Mouse (Mus musculus) liver, adult 2 months (tissue): ENCODE data around the gene Gm7138.
A peak's percentile ranks its signal among the peaks of the same experiment; 100 is the strongest.

ENCODE experiments used
- CTCF ChIP-seq: fragments of 200-500 bp; IDR thresholded peaks from 2 replicates; pipeline ENCODE4 v1.5.1; 2011; ENCODE audit warnings: low read depth, low read length, control low read depth
- POLR2A ChIP-seq: fragments of 200-500 bp; IDR thresholded peaks from 2 replicates; pipeline ENCODE4 v1.6.1; 2011; ENCODE audit warnings: low read length, control low read depth; ENCODE audit not compliant: insufficient read depth; ENCODE audit errors: extremely low read depth

GRCm38 (mm10) chr10:77815514-77815913 lies 38.8 kb upstream of the Gm7138 start:
- TF ChIP-seq POLR2A, result no peak
- peak; percentile 63 for TF ChIP-seq CTCF
